Mouse (Mus musculus) kidney, adult 8-10 months (tissue): Measurements from ENCODE around the gene Oxt.
"Not testable (repeated sequence)": the region's sequence is repeated elsewhere in the genome, so short reads cannot be mapped to it uniquely, and the experiment has no call there.

Experiments
- DNase-seq, 2 experiments: peaks; one replicate each; pipeline ENCODE4 v3.0.0; 2022

The Oxt gene

DNA sequence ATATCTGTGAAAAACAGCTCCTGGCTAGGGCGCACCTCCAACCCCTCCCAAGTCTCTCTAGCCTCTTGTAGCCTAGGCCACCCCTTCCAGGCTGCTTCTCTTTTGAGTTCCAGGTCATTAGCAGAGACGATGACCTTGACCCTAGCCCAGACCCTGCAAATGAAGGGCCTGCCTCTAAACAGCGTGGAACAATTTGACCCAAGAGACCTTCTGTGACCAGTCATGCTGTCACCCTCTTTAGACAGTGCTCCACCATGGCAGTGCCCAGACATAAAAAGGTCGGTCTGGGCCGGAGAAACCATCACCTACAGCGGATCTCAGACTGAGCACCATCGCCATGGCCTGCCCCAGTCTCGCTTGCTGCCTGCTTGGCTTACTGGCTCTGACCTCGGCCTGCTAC is at the start of gene Oxt:
Oxt (plus strand) TSS at position 301 of the 400 bp plus-strand sequence.
- DNase-seq, result no peak

DNA sequence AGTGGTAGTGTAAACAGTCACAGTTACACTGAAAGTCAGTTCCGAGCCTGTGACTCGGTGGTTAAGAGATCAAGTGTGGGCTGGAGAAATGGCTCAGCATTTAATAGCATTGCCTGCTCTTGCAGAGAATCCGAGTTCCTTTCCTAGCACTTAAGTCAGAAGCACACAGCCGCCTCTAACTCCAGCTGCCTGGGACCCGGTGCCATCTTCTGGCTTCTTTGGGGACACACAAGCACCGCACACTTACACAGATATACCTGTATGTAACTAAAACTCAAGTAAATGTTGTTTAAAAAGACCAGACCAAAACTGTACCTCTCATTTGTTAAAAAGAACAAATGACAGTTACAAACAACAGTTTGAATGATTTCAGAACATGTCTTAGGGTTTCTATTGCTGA is 47.5 kb upstream of the Oxt start:
- no peak for DNase-seq

DNA sequence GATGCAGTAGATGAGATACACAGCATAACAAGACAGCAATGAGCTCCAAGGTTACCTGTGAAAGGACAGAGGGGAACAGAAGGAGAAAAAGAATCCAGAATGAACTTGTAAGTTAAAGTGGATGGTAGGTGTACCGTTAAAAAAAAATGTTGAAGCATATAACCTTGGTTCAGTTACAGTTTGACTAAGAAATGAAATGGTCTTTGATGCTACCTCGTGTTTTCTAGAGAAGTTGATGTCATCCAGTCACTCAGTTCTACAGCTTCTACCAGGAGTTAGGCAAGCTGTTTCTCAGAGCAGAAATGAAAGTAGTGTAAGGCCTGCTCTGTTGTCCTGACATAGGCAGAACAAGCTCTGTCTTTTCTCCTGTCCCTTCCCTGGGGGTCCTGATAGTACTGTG is 46.7 kb upstream of the Oxt start:
- no peak for DNase-seq

DNA sequence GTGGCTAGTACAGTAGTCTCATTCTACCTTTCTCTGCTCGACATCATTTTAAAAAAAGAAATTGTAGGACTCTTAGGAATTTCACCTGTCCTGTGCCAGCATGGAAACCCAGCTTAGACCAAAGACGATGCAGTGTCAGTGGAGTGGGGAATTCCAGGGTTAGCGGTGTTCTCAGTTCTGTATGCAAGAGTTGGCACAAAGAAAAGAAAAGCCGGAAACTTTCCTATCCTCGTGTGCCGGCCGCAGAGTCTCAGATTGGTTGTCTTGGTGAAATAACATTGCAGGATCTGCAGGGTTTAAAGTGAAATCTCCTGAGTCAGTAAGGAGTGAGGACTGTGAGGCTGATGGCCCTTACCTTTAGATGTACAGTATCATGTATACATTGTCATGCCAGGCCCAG is 46.0 kb upstream of the Oxt start:
- no peak for DNase-seq

DNA sequence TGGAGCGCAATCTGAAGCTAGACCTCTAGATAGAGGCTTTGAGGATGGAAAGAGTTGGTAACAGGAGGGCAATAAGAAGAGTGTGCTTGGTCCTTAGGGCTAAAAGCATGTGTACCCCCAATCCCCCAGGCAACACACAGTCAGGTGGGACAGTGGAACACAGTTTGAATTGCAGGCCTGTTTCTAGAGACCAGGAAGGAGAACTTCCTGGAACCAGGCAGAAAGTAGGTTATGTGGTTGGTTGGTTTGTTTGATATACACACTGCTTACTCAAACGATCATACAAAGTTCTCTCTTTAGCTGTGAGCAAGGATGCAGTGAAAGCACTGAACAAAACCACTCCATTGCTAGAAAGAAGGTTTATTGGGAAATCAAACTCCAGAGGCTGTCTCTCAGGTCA is 43.8 kb upstream of the Oxt start:
- DNase-seq, result no peak

DNA sequence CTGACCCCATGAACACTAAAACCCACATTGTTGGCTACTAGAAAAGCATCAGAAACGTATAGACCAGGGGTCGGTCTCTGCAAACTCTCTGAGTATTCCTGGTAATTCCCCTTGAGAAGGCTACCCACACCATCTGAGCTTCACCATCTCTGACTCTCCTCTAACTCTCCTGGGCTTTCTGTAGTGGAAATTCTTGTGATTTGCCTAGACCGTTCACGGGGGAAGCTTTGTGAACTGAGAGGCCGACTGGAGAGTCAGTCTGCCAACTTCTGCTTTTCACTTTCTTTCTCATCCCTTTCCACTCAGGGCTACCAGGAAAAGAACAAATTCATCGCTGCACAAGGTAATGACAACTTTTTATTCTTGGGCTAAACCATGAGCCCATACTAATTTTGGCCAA is 41.0 kb upstream of the Oxt start:
- no peak for DNase-seq

DNA sequence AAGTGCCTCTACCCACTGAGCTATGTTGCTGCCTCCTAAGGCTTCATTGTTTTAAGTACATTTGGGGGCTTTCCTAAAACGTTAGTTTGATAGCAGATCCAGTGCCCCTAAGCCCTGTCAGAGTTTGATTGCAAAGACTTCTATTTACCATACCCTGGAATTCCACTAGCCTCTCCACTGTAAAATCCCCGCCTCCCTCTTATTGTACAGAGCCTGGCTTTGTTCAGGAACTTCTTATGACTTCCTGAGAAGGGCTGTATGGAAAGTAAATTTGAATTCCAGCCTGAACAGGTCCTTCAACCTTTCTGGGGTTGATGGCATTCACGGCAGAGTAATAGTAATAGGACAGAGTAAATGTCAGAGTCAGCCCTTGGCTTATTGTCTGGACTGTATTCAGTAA is 39.1 kb upstream of the Oxt start:
- DNase-seq, result no peak

DNA sequence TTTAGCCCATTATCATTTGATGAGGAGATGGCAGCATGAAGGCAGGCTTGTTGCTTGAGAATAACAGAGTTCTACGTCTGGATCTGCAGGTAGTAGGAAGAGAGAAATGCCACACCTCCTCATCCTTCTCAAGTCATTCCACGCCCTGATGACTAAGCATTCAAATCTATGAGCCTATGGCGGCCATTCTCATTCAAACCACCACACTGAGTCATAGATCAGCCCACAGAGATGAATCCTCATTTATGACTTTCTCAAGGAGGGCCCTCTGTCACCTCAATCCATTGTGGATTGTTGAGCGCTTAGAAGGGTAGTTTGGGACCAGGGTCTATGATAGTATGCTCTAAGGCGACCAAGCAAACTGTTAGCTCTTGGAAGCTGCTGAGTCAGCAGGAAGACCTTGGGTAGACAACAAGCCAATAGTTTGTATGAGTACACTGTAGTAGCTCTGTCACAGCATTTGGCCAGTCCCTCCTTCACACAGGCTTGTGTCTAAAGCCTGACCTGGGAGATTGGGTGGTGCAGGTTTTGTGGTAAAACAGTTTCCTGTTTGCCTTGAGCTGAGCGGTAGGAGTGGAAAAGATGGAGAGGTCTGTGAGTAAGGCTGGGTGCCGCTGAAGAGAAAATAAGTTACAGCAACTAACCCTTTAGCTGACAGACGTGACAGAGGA is 37.0 kb upstream of the Oxt start:
- no peak for DNase-seq

DNA sequence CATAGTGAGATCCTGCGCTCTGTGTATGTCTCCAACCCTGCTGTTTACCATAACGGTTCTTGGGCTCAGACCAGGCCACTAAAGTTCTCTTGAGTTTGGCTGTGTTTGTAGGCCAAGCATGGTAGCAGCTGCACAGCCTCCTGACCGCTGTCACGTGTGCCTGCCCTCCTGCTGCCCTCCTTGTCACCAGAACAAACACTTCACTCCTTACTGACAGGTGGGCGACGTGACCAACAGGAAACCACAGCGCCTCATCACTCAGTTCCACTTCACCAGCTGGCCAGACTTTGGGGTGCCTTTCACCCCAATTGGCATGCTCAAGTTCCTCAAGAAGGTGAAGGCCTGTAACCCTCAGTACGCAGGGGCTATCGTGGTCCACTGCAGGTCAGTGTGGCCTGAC is 35.7 kb upstream of the Oxt start:
- no peak for DNase-seq

DNA sequence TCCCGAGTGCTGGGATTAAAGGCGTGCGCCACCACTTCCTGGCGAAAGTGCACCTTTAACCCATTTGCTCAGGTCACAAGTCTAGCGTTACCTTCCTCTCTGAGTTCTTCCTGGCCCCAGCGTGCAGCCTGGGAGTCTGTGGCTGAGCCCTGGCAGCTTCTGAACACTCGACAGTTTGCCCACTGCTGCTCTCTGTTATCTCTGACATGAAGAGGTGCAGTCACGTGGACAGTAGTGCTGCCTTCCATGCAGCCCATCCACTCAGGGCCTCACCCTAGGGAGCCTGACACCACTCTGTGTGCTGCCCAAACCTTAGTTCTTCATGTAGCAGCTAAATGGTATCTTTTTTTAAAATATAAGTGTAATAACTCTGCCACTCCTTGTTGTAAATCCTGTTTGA is 29.0 kb upstream of the Oxt start:
- no peak for DNase-seq

DNA sequence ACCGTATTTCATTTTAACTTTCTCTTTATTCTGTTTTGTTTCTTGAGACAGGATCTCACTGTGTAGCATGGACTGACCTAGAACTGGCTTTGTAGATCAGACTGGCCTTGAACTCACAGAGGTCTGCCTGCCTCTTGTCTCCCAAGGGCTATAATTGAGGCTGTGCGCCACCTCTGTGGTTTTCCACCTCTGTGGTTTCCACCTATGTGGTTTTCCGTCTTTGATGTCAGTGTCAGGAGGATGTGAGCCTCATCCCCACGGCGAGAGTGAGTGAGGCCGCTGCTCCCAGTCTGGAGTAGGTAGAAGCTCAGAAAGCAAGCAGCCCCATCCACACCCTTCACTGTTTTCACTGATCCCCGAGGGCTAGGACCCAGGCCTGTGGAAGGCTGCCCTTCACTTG is 21.1 kb upstream of the Oxt start:
- no peak for DNase-seq

DNA sequence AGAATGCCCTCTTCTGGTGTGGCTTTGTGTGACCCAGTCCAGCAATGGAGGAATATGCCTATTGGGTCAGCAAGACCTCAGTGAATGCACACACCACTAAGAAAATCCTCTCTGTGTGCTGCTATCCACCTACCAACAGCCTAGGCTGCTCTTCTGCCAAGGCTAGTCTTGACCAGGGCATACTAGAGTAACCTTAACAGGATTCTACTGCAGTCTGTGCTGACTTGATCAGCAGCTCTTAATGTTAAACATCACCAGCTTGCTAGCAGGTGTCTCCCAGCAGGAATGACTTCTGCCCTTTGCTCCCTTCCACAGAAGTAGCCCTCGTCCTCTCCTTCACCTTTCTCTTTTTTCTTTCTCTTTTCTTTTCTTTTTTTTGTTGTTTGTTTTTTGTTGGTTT is 19.7 kb upstream of the Oxt start:
- DNase-seq, result peak; percentile 30 to 44

DNA sequence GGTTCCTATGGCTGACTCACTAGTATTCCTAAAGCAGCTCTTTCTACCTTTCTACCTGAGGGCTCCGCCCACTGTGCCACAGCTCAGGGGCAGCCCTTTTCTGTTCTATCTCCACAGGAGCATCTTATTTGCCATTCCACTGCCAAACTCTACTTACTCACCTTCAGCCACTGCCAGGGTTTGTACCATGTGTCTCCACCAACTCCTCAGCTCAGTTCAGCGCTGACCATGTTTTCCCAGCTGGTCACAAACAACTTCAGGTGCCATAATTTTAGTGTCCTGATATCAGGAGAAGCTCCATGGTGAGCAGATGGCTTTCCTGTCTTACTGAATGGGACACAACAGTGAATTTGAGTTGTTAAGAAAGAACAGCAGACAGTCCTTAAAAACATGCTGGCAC is 18.5 kb upstream of the Oxt start:
- DNase-seq, result no peak

DNA sequence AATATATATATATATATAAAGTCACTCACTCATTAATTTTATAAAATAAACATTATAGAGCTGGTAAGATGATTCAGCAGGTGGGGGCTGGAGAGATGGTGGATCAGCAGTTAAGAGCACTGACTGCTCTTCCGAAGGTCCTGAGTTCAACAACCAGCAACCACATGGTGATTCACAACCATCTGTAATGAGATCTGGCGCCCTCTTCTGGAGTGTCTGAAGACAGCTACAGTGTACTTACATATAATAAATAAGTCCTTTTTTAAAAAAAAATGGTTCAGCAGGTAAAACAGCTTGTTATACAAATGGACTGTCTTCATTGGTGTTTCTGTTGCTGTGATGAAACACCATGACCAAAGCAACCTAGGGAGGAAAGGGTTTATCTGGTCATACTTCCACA is 18.0 kb upstream of the Oxt start:
- DNase-seq, result no peak

DNA sequence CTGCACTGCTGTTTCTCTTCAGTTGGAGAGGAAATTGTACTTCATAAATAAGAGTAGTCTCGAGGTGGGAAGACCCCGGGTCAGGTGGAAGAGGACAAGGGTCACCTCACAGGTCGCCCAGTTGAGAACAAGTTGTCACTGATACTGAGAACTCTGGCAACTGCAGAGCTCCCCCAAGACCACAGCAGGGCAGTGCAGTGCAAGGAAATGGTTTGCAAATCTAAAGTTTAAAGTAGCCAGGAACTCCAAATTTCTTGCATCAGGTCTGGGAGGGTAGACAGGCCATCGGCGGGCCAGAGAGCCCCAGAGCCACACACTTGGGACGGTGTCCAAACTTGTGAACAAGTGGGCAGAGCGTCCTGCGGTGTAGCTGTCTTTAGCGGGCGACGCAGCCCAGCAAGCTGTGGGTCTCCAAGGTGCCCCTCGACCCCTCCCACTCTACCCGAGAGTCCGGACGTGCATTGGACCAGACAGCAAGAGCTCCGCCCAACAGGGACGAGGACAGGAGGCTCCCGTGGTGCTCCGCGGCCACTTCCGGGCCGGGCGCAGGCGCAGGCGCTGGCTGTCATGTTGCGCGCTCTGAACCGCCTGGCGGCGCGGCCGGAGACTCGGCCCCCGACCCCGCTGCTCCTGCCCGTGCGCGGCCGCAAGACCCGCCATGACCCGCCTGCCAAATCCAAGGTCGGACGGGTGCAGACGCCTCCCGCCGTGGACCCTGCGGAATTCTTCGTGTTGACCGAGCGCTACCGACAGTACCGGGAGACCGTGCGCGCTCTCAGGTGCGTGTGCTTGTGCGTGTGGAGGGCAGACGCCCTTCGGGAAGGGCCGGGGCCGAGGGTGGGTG is 12.5 kb upstream of the Oxt start, which contains the start of gene Mrps26:
Mrps26 (plus strand) TSS at position 531 of the 844 bp plus-strand sequence.
- peak; percentile 94 for DNase-seq

DNA sequence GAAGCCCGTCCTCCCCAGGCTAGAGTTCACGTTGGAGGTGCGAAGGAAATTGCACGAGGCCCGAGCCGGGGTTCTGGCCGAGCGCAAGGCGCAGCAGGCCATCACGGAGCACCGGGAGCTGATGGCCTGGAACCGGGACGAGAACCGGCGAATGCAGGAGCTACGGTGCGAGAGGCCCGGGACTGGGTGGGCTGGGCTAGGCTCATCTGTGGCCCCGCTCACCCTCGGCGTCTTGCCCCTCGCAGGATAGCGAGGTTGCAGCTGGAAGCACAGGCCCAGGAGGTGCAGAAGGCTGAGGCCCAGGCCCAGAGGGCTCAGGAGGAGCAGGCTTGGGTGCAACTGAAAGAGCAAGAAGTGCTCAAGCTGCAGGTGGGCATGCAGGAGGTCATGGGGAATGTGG is 11.9 kb upstream of the Oxt start:
- DNase-seq, result peak in 1 of 2 experiments; percentile 33

DNA sequence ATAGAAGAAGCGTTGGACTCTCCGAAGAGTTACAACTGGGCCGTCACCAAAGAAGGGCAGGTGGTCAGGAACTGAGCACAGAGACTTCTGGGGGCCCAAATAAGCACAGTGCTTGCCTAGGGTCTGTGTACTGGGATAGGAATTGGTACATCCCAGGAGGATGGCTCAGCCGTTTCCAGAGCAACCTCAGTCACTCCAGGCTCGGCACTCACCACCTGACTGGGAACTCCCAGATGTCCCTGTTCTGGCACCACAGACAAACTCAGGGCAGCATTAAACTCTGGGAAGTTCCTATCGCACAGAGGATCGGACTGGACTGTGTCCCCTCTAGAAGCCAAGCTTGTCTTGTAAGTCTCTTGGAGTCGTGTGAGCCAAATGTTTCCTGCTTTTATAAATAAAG is 11.0 kb upstream of the Oxt start:
- DNase-seq, result no peak

DNA sequence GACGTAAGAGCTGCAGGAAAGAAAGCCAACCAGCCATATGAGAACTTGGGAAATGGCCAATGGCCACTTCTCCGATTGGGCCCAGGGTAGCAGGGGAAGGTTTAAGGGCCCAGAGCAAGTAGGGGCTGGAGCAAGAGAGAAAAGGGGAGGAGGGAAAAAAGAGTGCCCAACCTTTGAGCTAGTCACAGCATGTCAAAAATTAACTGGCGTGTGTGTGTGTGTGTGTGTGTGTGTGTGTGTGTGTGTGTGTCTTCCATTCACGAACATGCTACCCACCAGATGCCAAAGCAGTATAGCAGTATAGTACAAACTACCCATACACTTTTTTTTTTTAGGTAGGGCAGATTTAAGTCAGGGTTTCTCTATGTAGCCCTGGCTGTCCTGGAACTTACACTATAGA is 7.1 kb upstream of the Oxt start:
- peak; percentile 30 to 45 for DNase-seq

DNA sequence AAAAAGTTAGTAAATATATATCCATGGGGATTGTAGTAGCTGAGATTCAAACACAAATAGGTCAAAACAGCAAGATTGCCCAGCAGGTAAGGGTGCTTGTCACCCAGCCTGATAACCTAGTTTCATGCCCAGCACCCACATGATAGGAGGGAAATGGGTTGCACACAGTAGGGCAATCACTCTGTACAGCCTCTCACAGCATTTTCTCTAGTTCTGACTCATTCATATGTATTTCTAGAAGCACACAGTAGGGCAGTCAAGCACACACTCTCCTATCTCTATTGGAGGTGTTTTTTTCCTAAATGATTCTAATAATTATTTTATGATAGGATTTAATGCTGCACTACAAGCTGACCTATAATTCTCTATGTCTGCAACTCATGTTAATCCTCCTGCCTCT is 6.0 kb upstream of the Oxt start:
- no peak for DNase-seq

DNA sequence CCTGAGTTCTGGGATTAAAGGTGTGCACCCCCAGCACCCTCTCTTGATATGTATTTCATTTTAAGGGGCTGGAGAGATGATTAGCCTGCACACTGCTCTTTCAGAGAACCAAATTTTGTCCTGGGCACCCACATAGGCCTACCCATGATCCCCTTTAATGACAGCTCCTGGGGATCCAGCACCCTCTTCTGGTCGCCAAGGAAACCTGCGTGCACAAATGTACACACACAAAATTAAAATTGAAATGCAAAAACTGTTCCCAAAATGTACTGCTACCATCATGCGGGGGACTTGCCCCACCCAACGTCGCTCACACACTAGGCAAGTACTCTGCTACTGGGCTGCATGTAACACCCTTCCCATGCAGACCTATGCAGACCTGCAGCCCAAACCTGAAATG is 1.0 kb upstream of the Oxt start:
- no peak for DNase-seq

DNA sequence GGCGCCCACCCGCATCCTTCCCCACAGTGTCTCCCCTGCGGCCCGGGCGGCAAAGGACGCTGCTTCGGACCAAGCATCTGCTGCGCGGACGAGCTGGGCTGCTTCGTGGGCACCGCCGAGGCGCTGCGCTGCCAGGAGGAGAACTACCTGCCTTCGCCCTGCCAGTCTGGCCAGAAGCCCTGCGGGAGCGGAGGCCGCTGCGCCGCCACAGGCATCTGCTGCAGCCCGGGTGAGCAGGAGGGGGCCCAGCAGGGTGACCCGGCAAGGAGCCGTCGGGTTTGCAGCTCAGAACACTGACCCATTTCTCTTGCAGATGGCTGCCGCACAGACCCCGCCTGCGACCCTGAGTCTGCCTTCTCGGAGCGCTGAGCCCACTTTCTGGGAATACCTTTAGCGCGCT is 591 bp downstream of the Oxt start:
- DNase-seq, result not testable (repeated sequence)

DNA sequence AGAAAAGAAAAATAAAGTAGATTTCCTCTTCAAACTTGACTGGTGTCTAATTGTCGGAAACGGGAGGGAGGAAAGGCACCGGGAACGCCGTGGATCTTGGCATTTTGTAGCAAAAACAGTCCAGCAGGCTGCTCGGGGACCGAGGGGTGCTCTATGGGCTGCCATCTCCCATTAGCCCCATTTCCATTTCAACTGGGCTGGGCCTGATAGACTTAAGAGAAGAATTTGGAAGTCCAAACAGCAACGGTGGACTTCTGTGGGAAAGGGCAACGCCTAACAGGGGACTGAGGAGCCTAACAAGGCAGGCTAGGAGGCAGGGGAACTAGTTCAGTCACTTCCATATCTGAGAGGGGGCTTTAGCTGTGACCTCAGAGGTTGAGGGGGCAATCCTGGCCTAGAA is 1.0 kb downstream of the Oxt start:
- DNase-seq, result no peak

DNA sequence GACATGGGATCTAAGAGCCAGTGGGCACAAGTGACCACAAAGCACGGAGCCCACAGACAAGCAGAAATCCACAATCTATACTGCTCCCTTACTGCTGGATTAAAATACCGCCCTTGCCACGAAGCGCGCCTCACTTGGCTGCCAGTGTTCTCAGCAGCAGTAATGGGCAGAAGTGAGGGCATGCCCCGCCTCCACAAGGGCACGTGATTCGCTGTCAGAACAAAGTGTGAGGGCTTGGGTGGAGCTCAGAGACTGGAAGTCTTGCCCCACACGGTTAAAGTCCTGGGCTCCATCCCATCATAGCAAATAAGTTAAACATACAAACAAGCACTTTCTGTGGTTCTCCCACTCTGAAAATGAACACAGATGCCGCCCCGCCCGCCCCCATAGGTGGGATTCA is 1.7 kb downstream of the Oxt start:
- peak; percentile 82 to 85 for DNase-seq

DNA sequence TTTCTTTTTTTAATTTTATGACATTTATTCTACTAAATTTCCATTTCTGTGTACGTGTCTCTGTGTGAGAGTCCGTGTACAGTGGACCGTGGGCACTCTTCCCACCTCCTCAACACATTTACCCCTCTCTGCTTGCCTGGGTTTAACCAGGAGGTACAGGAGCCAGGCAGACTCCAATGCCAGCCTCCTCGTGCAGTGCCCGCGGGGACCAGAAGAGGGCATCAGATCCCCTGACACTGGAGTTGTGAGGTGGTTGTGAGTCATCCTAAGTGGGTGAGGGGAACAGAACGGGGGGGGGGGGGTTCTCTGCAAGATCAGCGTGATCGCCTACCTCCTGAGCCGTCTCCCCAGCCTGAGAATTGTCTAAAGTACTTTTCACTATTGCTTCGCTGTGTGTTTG is 2.2 kb downstream of the Oxt start:
- peak; percentile 27 to 72 for DNase-seq

DNA sequence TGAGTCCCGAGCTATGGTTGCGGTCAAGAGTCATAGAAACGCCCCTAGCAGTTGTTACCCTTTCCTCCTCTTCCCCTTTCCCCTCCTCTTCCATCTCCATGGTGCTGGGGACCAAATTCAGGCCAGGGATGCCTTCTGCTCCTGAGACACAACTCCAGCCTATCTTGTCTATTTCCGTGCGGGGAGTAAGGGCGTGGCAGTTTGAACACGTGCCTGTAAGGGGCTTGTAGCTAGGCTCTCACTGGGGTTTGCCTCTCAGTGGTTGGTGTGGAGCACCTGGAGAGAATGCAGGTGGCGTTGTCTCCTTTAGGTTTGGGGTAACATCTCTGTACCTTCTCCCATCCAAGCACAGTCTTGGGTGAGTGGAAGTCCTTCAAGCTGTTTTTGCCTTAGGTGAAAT is 3.8 kb downstream of the Oxt start:
- DNase-seq, result no peak
